Mouse (Mus musculus) stomach, postnatal 0 days (tissue): ENCODE results near the gene Ep300. TPM values are rescaled to one million over a fixed set of nuclear protein-coding genes. Genes with fewer than 3 reads are reported as not detected.

Experiments used
- ATAC-seq: fragments of 200-750 bp; cut with Nextera tagmentation; 2 replicates; pipeline ENCODE4 v1.8.0; 2017; ENCODE audit not compliant: low FRiP score, low TSS enrichment
- DNase-seq: peaks from one replicate; pipeline ENCODE4 v3.0.0-alpha.2; 2016; ENCODE audit warnings: low spot score
- H3K27ac ChIP-seq: fragments of 300-500 bp; sonication (generic); replicated peaks from 2 replicates; pipeline ENCODE4 v1.5.1; 2014; ENCODE audit warnings: mild to moderate bottlenecking, control low read depth
- H3K27me3 ChIP-seq: fragments of 300-500 bp; sonication (generic); 2 replicates; pipeline ENCODE4 v1.6.1; 2014; ENCODE audit warnings: low read length; ENCODE audit not compliant: control insufficient read depth, insufficient read depth
- H3K36me3 ChIP-seq: fragments of 300-500 bp; sonication (generic); 2 replicates; pipeline ENCODE4 v1.6.1; 2014; ENCODE audit warnings: low read length, mixed read lengths; ENCODE audit not compliant: control insufficient read depth, insufficient read depth
- H3K4me1 ChIP-seq: fragments of 300-500 bp; sonication (generic); replicated peaks from 2 replicates; pipeline ENCODE4 v1.6.1; 2014; ENCODE audit warnings: antibody characterized with exemption; ENCODE audit not compliant: control insufficient read depth, insufficient read depth
- H3K4me2 ChIP-seq: fragments of 300-500 bp; sonication (generic); replicated peaks from 2 replicates; pipeline ENCODE4 v1.6.1; 2014; ENCODE audit warnings: low read depth, mild to moderate bottlenecking, control low read depth, moderate library complexity
- H3K4me3 ChIP-seq: fragments of 300-500 bp; sonication (generic); 2 replicates; pipeline ENCODE4 v1.5.1; 2014; ENCODE audit warnings: low read depth, low read length, control low read depth
- H3K9ac ChIP-seq: fragments of 300-500 bp; sonication (generic); 2 replicates; pipeline ENCODE4 v1.6.1; 2014; ENCODE audit warnings: mild to moderate bottlenecking, low read length, control low read depth, mixed read lengths
- H3K9me3 ChIP-seq: fragments of 300-500 bp; sonication (generic); 2 replicates; pipeline ENCODE4 v1.6.1; 2016; ENCODE audit warnings: low read length; ENCODE audit not compliant: control insufficient read depth
- CTCF ChIP-seq: IDR thresholded peaks from 2 replicates; pipeline ENCODE4 v1.5.1; 2016; ENCODE audit warnings: antibody characterized with exemption, low read depth, mild to moderate bottlenecking, moderate library complexity
- EP300 ChIP-seq: optimal IDR thresholded peaks from 2 replicates; pipeline ENCODE3; 2016; ENCODE audit warnings: antibody characterized with exemption
- WGBS: fragments of 180-500 bp; shearing (Covaris S2); extraction: QIAGEN DNeasy Blood & Tissue Kit; methylation state at CpG from one replicate; pipeline ENCODE4 v1.1.7; 2014; 5-methylcytosine and 5-hydroxymethylcytosine counted together
- polyA plus RNA-seq: library from polyadenylated mRNA; unstranded; fragments of >200 nt; fragmentation: Nextera tagmentation; extraction: Ambion mirVana; gene quantifications from 2 replicates; pipeline ENCODE4 v1.2.1, GENCODE M21; 2015

Ep300 gene
- polyA plus RNA-seq, 1 experiment from 2014 or later, result 6.0 TPM

- TF ChIP-seq EP300 (no peak), CTCF (peak; percentile 82)
- Histone ChIP-seq H3K9ac (no peak overlapping the region), H3K9me3 (no peaks in the 10 kb centered on the region), H3K4me3 (no peak overlapping the region), H3K27ac (no peak overlapping the region), H3K27me3 (no peaks in the 10 kb centered on the region), H3K4me1 (no peaks in the 10 kb centered on the region), H3K4me2 (no peak overlapping the region), H3K36me3 (peaks cover 5% of the 10 kb centered on the region; the same call in 1 of the 2 replicates)
- 60% methylated on average over 1 of the region's 1 CpGs for WGBS
- ATAC-seq (no peak), DNase-seq (peak; percentile 21)
Observed at GRCm38 (mm10) chr15:81606634-81607033, 21.5 kb downstream of the Ep300 start.

GRCm38 (mm10) chr15:81649516-81650455 lies 64.6 kb downstream of the Ep300 start:
- Histone ChIP-seq H3K27me3 (no peaks in the 10 kb centered on the region), H3K9ac (no peak overlapping the region), H3K36me3 (peaks cover 24% of the 10 kb centered on the region), H3K4me2 (no peak overlapping the region), H3K4me3 (no peak overlapping the region), H3K9me3 (no peaks in the 10 kb centered on the region), H3K4me1 (no peaks in the 10 kb centered on the region), H3K27ac (no peak overlapping the region)
- WGBS, result 93% methylated on average over 8 of the region's 8 CpGs
- ATAC-seq (no peak), DNase-seq (no peak)
- TF ChIP-seq CTCF, result no peak
- no peak for TF ChIP-seq EP300

GRCm38 (mm10) chr15:81650636-81651035 lies 65.5 kb downstream of the Ep300 start:
- no peaks in the 10 kb centered on the region for H3K27me3 ChIP-seq
- H3K4me3 ChIP-seq, result no peak overlapping the region
- whole genome bisulfite sequencing, result 90% methylated on average over 7 of the region's 7 CpGs
- ATAC-seq (no peak), DNase-seq (no peak)
- no peaks in the 10 kb centered on the region for H3K9me3 ChIP-seq
- H3K36me3 ChIP-seq, result peaks cover 23% of the 10 kb centered on the region
- no peak overlapping the region for H3K9ac ChIP-seq
- no peaks in the 10 kb centered on the region for H3K4me1 ChIP-seq
- no peak overlapping the region for H3K27ac ChIP-seq
- TF ChIP-seq CTCF (no peak), EP300 (no peak)
- H3K4me2 ChIP-seq, result no peak overlapping the region

GRCm38 (mm10) chr15:81661701-81662100 lies 76.5 kb downstream of the Ep300 start:
- no peak for ATAC-seq
- peaks cover 4% of the 10 kb centered on the region; the same call in 1 of the 2 replicates for H3K4me1 ChIP-seq
- H3K36me3 ChIP-seq, result no peaks in the 10 kb centered on the region
- no peak overlapping the region for H3K9ac ChIP-seq
- no peak for DNase-seq
- no peak overlapping the region for H3K27ac ChIP-seq
- WGBS, result 94% methylated on average over 2 of the region's 2 CpGs
- no peak overlapping the region for H3K4me2 ChIP-seq
- H3K9me3 ChIP-seq, result no peaks in the 10 kb centered on the region
- no peak overlapping the region for H3K4me3 ChIP-seq
- TF ChIP-seq CTCF (no peak), EP300 (no peak)
- H3K27me3 ChIP-seq, result no peaks in the 10 kb centered on the region

GRCm38 (mm10) chr15:81663281-81663680 lies 78.1 kb downstream of the Ep300 start:
- no peak for TF ChIP-seq EP300
- TF ChIP-seq CTCF, result no peak
- H3K27ac ChIP-seq, result no peak overlapping the region
- H3K36me3 ChIP-seq, result peaks cover 7% of the 10 kb centered on the region; the same call in 1 of the 2 replicates
- 58% methylated on average over 10 of the region's 10 CpGs for WGBS
- H3K9ac ChIP-seq, result no peak overlapping the region
- H3K27me3 ChIP-seq, result no peaks in the 10 kb centered on the region
- peaks cover 4% of the 10 kb centered on the region; the same call in 1 of the 2 replicates for H3K4me1 ChIP-seq
- DNase-seq (no peak), ATAC-seq (no peak)
- no peaks in the 10 kb centered on the region for H3K9me3 ChIP-seq
- H3K4me3 ChIP-seq, result peak overlapping the region; percentile 74
- H3K4me2 ChIP-seq, result peak overlapping the region; percentile 96
